Mouse (Mus musculus): ENCODE measurements around the gene Kctd6.
"Not testable (repeated sequence)": the region's sequence is repeated elsewhere in the genome, so short reads cannot be mapped to it uniquely, and the experiment has no call there.

The Kctd6 gene

DNA sequence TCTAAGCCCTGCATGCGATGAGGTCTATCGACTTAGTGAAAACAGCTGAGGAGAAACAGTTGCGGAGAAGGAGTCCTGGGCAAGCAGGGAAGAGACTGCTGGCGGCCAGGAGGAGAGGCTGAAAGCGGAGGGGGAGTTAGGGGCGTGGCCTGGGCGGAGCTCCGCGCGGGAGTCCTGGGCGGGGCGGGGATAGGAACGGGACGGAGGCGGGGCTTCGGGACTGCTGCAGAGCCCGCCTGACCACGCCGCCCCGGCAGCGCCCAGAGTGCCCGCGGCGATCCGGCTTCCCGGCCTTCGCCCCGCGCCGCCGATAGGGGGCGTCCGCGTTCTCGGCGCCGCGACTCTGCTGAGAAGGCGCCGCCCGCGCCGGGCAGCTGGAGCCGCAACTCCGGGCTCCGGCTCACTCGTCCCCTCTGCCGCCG, at the start of gene Kctd6:
Gene Kctd6 (plus strand): TSS at position 338 of the 422 bp plus-strand sequence.
- DNase-seq, result peak; percentile 97

DNA sequence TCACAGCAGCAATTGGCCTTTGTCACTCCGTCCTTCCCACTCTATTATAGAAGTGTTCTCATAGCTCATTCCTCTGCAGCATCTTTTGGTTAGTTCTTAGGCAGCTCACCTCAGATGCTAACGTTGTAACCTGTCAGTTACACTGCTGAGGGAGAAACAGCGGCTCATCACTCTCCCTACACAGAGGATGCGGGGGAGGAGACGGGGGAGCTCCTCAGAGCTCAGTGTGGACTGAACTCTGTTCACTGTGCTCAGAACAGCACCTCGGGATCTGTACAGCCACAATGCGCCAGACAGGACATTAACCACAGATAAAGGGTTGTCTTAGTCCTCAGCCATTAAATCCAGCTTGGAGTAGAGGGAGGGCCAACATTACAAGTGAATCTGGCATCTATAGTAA, 49.5 kb upstream of the Kctd6 start:
- DNase-seq, result no peak

DNA sequence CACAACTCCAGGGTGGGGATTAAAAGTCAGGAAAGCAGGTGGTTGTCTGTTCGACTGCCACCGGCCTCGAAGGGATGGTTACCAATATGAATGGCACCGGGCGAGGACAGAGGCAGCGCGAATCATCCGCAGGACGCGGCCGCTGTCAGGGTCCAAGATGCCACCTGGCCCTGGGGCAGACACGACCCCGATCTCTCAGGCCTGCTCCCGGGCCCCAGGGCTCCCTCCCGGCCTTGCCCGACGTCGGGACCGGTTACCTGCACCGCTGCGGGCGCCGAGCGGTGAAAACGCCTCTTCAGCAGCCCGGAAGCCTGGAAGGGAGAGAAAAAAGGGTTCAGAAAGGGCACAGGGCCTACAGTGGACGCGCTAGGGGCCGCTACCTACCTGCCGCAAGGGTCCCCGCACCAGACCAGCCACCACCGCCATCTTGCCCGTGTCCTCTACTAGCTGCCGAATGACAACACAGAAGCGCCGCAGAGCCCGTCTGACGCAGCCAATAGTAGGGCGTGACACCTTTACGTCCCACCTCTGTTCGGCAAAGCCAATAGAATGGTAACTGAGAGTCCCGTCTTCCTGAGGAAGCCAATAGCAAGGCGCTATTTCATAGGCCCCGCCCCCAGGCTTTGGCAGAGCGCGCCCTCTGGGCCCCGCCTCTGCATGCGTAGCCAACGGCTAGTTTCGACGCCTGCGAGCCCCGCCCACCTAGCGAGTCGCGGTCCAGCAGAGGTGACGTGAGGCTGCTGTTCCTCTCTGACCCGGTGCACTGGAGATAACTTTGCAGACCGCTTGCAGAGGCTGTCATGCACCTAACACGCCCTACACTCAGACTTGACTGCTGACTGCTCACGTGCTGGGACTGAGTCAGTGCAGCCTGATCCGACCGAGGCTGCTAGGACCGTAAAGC, 41.2 kb upstream of the Kctd6 start, which contains the start of gene Pdhb:
Gene Pdhb (minus strand): TSS at position 519 of the 904 bp plus-strand sequence.
- DNase-seq, result peak; percentile 100

DNA sequence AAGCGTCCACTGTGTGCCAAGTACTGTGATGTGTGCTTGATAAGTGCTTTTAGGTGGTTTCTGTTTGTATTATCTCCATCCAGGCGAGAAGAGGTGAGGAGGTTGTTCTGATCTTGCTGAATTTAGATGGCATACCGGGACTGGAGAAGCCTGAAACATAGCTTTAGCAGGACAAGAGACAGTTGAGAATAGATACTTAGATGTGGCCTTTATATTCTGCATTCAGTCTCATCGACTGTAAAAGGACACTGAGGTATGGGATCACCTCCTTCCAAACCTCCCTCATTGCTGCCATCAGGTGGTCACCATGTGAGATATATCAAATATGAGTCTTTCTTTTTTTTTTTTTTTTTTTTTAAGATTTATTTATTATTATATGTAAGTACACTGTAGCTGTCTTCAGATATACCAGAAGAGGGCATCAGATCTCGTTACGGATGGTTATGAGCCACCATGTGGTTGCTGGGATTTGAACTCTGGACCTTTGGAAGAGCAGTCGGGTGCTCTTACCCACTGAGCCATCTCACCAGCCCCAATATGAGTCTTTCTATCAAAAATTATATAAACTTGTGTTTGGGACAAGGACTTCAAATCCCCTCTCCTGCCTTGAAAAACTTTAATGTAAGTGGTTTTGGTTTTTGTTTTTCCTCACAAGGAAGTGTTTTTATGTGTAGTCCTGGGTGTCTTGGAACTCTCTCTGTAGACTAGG, 40.2 kb upstream of the Kctd6 start:
- DNase-seq, result not testable (repeated sequence)

DNA sequence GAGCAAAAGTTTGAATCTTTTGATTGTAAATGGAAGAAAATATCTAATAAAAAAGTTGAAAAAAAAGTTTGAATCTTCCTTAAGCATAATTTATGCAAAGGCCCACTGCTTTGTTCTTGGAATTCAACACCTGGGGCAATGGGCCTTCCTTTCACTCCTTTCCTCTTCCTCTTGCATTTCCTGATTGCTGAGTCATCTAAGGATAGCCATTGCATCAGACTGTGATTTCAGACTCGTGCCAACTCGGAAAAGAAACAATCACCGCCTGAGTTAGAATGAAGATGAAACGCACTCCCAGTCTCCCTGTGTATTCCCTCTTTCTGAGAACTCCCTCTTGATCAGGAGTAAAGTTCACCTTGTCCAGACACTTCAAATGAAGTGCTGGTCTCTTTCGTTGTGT, 39.3 kb upstream of the Kctd6 start:
- DNase-seq, result no peak

DNA sequence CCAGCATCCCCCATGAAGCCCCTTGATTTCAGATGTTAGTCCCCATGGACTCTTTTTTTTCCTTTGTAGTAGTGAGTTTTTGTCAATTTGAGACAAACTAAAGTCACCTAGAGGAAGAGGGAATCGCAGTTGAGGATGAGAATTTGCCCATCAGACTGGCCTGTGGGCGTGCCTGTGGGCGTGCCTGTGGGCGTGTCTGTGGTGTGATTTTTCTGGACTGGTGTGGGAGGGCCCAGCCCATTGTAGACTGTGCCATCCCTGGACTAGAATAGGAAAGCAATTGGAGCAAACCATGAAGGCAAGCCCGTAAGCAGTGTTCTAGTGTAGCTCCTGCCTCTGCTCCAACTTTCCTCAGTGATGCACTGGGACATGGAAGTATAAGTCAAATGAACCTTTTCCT, 37.7 kb upstream of the Kctd6 start:
- no peak for DNase-seq

DNA sequence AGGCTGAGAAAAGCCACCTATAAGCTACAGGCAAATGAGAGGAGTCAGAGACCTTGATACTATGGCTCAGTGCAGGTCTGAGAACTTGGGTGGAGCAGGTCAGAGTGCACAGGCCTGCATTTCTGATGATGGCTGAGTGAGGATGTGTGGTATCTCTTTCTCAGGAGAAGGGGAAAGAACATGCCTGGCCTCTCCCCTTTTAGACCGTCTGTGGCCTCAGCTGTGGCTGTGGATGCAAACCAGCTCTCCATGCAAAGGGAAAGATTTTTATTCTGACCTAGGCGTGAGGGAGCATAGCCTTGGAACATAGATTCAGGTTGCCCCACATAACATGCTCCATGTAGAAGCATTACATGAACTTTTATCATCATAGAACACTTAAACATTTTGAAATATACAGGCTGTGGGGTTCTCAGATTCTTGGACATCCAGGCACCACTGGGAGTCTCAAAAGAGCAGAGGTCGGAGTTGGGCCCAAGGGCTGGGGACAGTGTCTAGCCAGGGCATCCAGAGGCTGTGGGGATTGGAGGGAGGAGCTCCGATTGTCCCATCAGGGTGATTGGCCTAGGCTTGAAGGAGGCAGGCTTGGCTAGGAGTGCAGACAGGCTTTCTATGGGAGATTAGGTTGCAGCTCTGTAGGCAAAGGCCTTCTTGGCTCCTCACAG, 33.4 kb upstream of the Kctd6 start:
- DNase-seq, result no peak

DNA sequence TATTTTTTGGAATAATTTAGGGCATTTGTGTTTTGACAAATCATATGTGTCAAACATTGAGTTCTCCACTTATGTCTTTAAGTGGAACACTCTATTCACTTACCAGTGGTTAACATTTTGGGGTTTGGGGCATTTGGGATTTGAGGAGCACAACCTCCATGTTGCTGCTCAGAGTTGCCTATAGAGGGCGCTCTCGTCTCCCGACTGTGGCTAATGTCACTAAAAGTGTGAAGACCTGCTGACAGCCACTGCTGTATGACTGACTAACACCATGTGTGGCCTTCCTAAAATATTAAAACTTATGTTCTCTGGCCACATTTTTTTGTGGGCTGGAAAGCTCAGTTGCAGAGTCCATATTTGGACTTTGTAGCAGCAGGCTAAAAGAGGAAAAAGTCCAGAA, 30.6 kb upstream of the Kctd6 start:
- no peak for DNase-seq

DNA sequence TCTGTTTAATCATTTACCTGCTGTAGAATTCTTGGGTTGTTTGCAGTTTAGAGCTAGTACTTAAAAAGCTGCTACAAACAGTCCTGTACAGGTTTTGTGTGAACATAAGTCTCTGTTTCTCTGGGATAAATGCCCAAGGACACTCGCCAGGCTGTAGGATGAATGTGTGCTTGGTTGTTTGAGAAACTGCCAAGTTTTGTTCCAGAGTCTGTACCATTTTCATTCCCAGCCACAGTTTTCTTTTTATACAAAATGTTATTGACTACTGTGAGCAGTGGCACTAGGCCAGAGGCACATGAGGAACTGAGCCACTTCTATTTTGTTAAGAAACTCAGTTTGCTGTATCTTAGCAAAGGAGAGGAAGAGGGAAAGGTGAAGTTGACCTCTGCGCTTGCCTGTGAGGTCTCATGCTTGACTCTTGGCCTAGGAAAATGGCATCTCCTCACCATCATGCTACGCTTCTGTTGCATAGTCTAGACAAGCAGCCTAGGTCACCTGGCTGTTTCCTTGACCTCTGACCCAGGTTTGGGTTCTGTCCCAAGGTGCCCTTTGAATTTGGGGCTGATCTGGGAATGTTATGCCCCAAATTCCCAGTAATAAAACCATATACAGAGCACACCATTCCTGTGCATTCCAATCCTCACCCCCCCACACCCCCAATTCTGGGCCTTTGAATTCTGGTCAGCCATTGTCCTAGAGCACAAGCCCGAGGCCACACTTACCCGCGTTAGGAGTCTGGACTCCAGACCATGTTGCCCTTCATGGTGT, 27.5 kb upstream of the Kctd6 start:
- DNase-seq, result no peak

DNA sequence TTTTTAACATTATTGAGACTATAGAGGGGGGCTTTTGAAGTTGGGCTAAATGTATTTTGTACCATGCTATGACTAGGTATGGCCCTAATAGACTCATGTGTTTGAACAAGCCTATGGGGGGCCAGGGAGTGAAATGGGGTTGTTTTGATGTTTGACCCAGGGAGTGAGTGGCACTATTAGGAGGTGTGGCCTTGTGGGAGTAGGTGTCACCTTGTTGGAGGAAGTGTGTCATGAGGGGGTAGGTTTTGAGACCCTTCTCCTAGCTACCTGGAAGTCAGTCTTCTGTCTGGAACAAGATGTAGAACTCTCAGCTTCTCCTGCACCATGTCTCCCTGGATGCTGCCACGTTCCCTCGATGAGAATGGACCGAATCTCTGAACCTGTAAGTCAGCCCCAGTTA, 23.4 kb upstream of the Kctd6 start:
- DNase-seq, result no peak

DNA sequence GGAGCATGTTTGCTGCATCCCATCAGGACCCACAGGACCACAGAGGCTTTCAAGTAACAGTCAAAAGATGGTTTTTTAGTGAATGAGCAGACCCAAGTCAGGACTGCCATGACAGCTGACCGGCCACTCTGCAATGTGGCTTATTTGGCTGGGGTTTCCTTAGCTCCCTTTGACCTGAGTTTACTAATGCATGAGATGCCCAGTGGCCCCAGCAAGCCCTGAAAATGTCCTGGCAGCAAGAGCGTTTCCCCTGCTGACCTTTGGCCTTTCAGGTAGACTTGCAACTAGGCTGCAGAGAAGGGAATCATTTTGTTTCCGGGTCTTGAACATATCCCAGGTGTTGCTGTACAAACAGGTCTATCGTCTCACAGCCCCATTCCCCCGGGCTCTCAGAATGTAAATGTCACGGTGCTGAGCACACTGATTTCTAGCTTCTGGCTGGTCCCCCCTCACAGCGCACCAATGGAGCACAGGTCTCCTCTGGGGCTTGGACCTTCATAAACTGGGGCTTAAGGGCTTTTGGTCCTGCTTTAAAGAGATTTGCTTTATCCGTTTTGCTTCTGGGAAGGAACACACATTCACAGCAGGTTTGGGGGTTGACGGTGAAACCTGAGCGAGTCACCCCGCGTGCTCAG, 22.5 kb upstream of the Kctd6 start:
- DNase-seq, result no peak

DNA sequence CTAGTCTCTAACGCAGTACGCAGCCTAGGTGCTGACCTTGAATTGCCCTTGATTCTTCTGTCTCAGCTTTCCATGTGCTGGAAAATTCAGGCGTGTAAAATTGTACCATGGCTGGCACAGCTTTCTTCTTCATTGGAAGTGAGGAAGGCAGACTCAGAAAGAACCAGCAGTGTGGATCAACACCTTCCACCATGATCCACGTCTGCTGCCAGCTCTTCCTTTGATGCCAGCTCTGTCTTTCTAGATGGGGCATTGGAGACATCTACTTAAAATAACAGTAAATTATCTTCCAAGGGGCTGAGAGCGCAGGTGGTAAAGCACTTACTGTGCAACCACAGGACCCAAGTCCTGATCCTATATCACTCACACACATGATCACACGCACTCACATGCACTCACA, 21.2 kb upstream of the Kctd6 start:
- no peak for DNase-seq

DNA sequence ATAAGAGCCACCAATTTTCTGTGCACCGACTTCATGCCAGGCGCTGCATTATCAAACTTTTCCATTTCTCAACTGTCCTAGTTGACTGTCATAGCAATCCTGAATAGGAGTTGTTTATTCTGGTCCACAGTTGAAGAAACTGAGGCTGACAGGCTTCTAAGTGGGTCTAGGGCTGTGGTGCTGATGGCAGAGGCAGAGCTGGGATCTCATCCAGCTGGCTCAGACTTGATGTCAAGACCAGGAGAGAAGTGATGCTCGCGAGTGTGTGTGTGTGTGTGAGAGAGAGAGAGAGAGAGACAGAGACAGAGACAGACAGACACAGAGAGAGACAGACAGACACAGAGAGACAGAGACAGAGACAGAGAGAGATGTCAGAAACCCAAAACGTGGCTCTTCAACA, 13.2 kb upstream of the Kctd6 start:
- no peak for DNase-seq

DNA sequence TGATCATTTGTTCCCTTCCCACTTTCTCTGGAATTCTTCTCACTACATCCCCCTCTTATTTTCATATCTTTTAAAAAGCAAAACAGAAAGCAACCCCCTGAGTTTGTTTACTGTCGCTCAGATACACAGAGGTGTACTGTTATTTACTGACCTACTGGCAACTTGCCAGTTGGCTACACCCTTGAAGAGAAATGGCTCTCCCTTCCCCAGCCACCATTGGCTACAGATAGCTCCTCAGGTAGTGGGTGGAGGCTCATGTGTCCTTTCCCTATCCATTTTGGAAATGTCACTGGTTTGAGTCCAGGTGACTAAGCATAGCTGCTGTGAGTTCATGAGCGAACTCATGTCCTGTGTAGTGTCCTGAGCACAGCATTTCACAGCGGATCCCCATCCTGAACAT, 12.2 kb upstream of the Kctd6 start:
- DNase-seq, result no peak

DNA sequence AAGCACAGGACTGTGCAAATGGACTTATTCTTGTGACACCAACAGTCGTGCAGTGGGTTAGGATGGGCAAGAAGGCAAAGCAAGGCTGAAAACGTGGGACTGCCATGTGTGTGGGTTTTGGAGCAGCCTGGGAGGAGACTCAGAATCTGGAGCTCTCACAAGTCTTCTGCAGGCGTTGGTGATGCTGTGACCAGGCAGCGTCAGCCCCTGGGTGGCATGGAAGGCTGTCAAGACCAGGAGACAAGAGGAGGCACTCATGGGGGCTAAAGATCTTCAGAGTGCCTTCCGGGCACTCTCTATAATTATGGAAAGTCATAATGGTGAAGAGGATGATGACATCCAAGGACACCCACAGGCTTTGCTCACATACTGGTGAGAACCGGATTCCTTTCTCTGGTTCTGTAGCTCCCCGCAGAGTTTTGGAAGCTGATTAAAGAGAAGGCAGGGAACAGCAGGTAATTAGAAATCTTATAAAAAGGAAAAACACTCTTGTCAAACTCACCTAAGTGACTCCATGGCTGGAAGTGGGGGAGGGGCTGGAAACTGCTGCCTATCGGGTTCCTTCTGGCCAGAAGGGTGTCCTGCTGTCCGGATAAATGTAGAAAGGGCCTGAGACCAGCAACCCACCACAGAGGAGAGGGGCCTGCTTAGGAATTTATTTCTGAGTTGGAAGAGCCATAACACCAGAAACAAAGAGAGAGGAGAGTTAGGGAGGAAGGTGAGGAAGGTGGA, 7.6 kb upstream of the Kctd6 start:
- DNase-seq, result no peak

DNA sequence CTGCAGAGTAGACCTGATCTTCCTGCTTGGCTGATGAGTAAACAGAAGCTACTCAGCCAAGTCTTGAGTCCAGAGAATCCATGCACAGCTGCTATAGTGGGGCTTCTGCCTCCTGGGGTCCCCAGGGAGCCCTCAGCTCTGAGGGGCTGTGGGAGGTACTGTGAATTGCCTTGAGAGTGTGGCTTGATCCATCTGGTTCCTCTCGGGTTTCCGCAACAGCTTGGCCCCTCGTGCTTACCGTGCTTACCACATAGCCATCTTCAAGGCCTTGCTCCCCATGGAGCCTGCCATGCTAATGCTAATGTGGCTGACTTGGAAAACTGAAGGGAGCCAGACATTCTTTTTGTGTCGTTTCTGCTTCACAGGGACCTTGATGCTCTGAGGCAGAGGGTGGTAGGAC, 6.8 kb upstream of the Kctd6 start:
- DNase-seq, result no peak

DNA sequence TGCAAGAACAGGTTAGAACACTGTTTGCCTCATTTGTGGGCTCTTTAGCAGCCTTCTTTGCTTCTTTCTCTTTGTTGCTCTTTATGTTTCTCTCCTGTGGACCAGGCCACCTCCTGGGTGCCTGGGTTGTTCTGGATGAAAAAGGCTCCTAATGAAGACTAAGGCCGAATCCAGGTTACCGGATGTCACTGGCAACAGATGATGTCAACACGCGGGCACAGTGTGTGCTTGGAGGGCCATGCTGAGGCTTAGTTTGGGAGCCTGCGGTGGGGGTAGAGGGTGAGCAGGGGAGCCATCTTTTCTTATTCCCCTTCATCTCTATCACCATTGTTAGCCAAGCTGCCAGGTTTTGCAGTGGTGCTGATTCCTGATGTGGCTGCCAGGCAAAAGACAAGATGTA, 6.4 kb upstream of the Kctd6 start:
- no peak for DNase-seq

DNA sequence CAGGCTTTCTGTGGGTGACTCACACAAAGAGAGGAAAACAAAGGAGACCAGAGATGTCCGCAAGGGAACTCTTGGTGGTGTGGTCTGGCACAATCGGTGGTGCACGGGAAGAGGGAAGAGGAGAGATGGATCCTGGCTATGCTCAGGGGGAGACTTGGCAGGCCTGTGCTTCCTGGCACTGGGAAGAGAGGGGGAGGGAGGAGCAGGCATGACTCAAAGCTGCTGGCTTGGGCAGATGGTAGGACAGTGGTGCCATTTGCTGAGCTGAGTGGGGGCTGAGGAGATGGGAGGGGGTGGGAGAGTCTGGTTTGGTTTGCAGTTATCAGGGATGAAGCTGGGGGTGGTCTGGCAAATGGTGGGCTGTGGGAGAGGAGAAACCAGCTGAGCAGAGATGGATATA, 5.1 kb upstream of the Kctd6 start:
- no peak for DNase-seq

DNA sequence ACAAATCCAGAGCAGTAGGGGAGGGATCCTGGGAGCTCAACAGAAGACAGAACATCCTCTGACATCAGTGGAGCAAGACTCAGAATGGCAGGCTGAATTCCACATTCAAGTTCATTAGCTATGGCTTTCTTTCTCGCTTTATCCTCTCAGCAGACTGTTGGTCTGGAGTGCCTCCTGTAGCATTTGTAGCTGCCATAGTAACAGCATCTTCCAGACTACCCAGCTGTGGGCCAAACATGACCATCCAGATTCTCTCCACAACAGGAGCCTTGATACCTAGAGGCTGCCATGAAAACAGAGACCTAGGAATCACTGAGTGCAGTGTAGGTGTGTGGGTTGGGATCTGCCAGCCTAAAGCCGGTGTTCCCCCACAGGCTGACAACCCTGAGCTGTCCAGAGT, 4.0 kb upstream of the Kctd6 start:
- DNase-seq, result no peak

DNA sequence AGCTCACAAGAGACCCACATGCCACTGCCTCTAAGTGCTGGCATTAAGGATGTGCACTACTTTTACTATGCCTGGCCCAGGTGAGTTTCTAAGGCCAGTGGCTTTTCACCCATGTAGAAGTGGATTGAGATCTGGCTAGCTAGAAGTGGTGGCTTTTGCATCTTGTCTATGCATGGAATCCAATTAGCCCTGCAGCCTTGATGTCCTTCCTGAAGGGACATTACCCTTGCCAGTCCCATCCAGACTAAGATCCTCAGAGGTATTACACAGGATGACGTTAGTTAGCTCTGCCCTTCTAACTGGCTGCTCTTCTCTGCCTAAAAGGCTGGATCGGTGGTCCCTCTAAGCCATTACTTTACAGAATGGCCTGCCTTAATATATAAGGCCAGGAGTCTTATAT, 944 bp upstream of the Kctd6 start:
- no peak for DNase-seq

DNA sequence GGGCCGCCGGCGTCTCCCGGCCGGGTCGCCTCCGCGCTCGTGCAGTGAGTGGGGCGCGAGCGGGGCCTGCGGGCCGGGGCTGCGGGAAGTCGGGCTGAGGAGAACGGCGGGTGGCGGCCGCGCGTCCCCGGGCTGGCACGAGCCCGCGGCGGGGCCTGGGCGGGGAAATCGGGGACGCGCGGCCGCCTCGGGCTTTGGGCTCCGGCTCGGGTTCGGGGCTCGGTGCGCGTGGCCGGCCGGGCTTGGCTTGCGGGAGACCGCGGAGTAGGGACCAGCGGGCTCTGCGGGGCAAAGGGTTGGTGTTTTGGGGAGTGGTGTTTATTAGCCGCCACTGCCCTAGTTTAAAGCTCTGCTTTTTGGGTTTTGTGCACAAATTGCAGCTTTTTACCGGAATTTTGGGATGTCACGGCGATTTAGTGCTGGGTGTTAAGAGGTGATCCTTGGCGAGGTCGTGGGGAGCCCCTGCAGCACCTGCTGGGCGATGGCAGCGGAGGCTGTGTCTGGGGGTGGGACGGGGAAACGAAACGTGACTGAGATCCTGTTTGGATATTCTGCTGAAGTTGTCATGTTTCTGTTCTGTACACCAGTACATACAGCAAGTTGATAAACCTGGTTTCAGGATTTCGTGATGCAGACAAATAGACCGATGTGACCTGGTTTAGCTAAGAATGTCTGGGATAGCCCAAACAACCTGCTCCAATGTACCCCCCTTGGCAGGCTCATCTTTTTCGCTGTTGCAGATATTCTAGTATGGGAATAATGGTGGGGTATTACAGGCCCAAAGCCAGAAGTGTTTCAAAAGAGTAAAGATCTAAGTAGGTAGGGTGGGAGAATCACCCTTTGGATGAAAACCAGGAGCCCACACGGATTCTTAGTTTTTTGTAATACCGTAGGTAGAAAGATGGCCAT, 613 bp downstream of the Kctd6 start:
- peak; percentile 17 for DNase-seq
